Mouse (Mus musculus) intestine, embryonic 16.5 days (tissue): ENCODE results near the gene St3gal3. TPM values are rescaled to one million over a fixed set of nuclear protein-coding genes. Genes with fewer than 3 reads are reported as not detected.

Experiments
- ATAC-seq: fragments of 200-750 bp; cut with Nextera tagmentation; 2 replicates; pipeline ENCODE4 v1.8.0; 2017; ENCODE audit warnings: moderate TSS enrichment, moderate library complexity
- H3K27ac ChIP-seq: fragments of 300-500 bp; sonication (generic); 2 replicates; pipeline ENCODE4 v1.5.1; 2014; ENCODE audit warnings: mild to moderate bottlenecking, low read length
- H3K27me3 ChIP-seq: fragments of 300-500 bp; sonication (generic); replicated peaks from 2 replicates; pipeline ENCODE4 v1.6.1; 2014; ENCODE audit warnings: low read length, control low read depth, mixed read lengths; ENCODE audit not compliant: control insufficient read depth, insufficient read depth
- H3K36me3 ChIP-seq: fragments of 300-500 bp; sonication (generic); 2 replicates; pipeline ENCODE4 v1.6.1; 2014; ENCODE audit warnings: low read length, control low read depth; ENCODE audit not compliant: control insufficient read depth, insufficient read depth
- H3K4me1 ChIP-seq: fragments of 300-500 bp; sonication (generic); 2 replicates; pipeline ENCODE4 v1.6.1; 2014; ENCODE audit warnings: low read length, control low read depth, mixed read lengths; ENCODE audit not compliant: control insufficient read depth, insufficient read depth
- H3K4me2 ChIP-seq: fragments of 300-500 bp; sonication (generic); 2 replicates; pipeline ENCODE4 v1.6.1; 2014; ENCODE audit warnings: low read depth, low read length, control low read depth
- H3K4me3 ChIP-seq: fragments of 300-500 bp; sonication (generic); 2 replicates; pipeline ENCODE4 v1.5.1; 2014; ENCODE audit warnings: mild to moderate bottlenecking, low read length
- H3K9ac ChIP-seq: fragments of 300-500 bp; sonication (generic); 2 replicates; pipeline ENCODE4 v1.6.1; 2014; ENCODE audit warnings: low read depth, low read length
- H3K9me3 ChIP-seq: fragments of 300-500 bp; sonication (generic); 2 replicates; pipeline ENCODE4 v1.6.1; 2016; ENCODE audit warnings: low read length, control low read depth; ENCODE audit not compliant: control insufficient read depth
- WGBS: fragments of 180-500 bp; shearing (Covaris S2); extraction: QIAGEN DNeasy Blood & Tissue Kit; methylation state at CpG from one replicate; pipeline ENCODE4 v1.1.7; 2014; 5-methylcytosine and 5-hydroxymethylcytosine counted together
- polyA plus RNA-seq: library from polyadenylated mRNA; unstranded; fragments of >200 nt; fragmentation: Nextera tagmentation; extraction: Ambion mirVana; gene quantifications from 2 replicates; pipeline ENCODE4 v1.2.1, GENCODE M21; 2015

Gene St3gal3
- polyA plus RNA-seq, 1 experiment from 2014 or later: 8.6 TPM

GRCm38 (mm10) chr4:117964346-117965025 lies 170.2 kb downstream of the St3gal3 start:
- no peaks in the 10 kb centered on the region for H3K27me3 ChIP-seq
- ATAC-seq: no peak
- no peaks in the 10 kb centered on the region for H3K9me3 ChIP-seq
- H3K4me3 ChIP-seq: no peak overlapping the region
- H3K27ac ChIP-seq: no peak overlapping the region
- WGBS: 61% methylated on average over 14 of the region's 14 CpGs
- H3K4me2 ChIP-seq: no peak overlapping the region
- no peaks in the 10 kb centered on the region for H3K4me1 ChIP-seq
- H3K36me3 ChIP-seq: no peaks in the 10 kb centered on the region; the same call in 1 of the 2 replicates
- H3K9ac ChIP-seq: no peak overlapping the region

GRCm38 (mm10) chr4:117957492-117957891 lies 177.2 kb downstream of the St3gal3 start:
- peaks cover 4% of the 10 kb centered on the region; the same call in 1 of the 2 replicates for H3K36me3 ChIP-seq
- ATAC-seq: no peak
- no peak overlapping the region for H3K27ac ChIP-seq
- H3K9me3 ChIP-seq: no peaks in the 10 kb centered on the region
- H3K9ac ChIP-seq: no peak overlapping the region
- no peak overlapping the region for H3K4me3 ChIP-seq
- H3K4me2 ChIP-seq: no peak overlapping the region
- H3K4me1 ChIP-seq: no peaks in the 10 kb centered on the region
- WGBS: 48% methylated on average over 4 of the region's 4 CpGs
- H3K27me3 ChIP-seq: no peaks in the 10 kb centered on the region

GRCm38 (mm10) chr4:117947493-117947892 lies 187.2 kb downstream of the St3gal3 start:
- 73% methylated on average over 7 of the region's 7 CpGs for WGBS
- Histone ChIP-seq H3K9ac (no peak overlapping the region), H3K4me1 (no peaks in the 10 kb centered on the region), H3K9me3 (no peaks in the 10 kb centered on the region), H3K27me3 (no peaks in the 10 kb centered on the region), H3K4me3 (no peak overlapping the region), H3K36me3 (peaks cover 2% of the 10 kb centered on the region; the same call in 1 of the 2 replicates), H3K27ac (no peak overlapping the region), H3K4me2 (no peak overlapping the region)
- ATAC-seq: no peak

GRCm38 (mm10) chr4:117946639-117947305 lies 187.9 kb downstream of the St3gal3 start:
- 79% methylated on average over 11 of the region's 11 CpGs for WGBS
- no peaks in the 10 kb centered on the region for H3K36me3 ChIP-seq
- no peak for ATAC-seq
- no peaks in the 10 kb centered on the region for H3K9me3 ChIP-seq
- no peak overlapping the region for H3K4me2 ChIP-seq
- no peaks in the 10 kb centered on the region for H3K27me3 ChIP-seq
- H3K4me3 ChIP-seq: no peak overlapping the region
- no peak overlapping the region for H3K27ac ChIP-seq
- H3K4me1 ChIP-seq: no peaks in the 10 kb centered on the region
- no peak overlapping the region for H3K9ac ChIP-seq

DNA sequence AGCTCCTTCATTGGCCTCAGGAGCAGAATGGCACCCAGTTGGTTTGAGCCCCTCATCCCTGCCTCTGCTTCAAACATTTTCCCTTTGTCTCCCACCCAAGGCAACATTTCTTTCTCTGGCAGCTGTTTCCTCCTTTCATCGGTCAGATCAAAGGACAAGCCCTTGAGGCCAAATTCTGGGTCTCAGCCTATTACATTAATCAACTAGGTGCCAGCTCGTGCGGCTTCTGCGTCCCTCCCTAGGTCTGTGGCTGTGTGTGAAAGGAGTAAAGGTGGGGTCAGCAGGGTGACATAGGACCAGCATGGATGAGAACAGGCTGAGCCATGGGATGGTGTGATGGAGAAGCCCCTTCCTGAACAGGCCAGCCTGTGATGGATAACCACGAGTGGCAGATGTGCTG lies 191.4 kb downstream of the St3gal3 start:
- no peak overlapping the region for H3K27ac ChIP-seq
- H3K4me2 ChIP-seq: no peak overlapping the region
- H3K4me3 ChIP-seq: no peak overlapping the region
- ATAC-seq: no peak
- no peaks in the 10 kb centered on the region for H3K4me1 ChIP-seq
- H3K27me3 ChIP-seq: no peaks in the 10 kb centered on the region
- H3K9ac ChIP-seq: no peak overlapping the region
- H3K36me3 ChIP-seq: no peaks in the 10 kb centered on the region; the same call in 1 of the 2 replicates
- WGBS: 39% methylated on average over 5 of the region's 5 CpGs
- H3K9me3 ChIP-seq: no peaks in the 10 kb centered on the region

GRCm38 (mm10) chr4:117936964-117937363 lies 197.8 kb downstream of the St3gal3 start:
- peak; percentile 84 for ATAC-seq
- no peaks in the 10 kb centered on the region for H3K9me3 ChIP-seq
- H3K27ac ChIP-seq: no peak overlapping the region
- no peaks in the 10 kb centered on the region; the same call in 1 of the 2 replicates for H3K36me3 ChIP-seq
- no peak overlapping the region for H3K9ac ChIP-seq
- H3K4me1 ChIP-seq: no peaks in the 10 kb centered on the region
- H3K4me3 ChIP-seq: no peak overlapping the region
- 85% methylated on average over 5 of the region's 5 CpGs for WGBS
- no peaks in the 10 kb centered on the region for H3K27me3 ChIP-seq
- H3K4me2 ChIP-seq: no peak overlapping the region

DNA sequence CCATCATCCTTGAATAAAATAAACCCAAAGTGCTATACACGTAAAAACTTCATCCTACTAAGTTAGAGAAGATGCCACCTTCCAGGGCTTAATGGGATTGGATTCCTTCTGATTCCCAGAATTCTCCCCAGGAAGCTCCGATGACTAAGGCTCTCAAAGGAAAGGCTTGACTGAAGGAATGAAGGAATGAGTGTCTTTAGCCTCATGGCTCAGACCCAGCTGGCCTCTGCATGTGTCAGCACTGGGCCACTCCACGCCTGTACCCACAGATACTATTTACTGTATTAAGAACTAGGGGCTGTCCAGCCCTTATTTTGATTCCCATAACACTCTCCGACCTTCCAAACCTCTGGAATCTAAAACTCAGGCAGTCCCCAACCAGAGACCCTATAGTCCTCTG lies 200.6 kb downstream of the St3gal3 start:
- Histone ChIP-seq H3K9me3 (no peaks in the 10 kb centered on the region), H3K27me3 (no peaks in the 10 kb centered on the region; the same call in none of the 2 replicates), H3K27ac (no peak overlapping the region), H3K4me1 (peaks cover 8% of the 10 kb centered on the region), H3K4me3 (no peak overlapping the region), H3K9ac (no peak overlapping the region), H3K4me2 (no peak overlapping the region), H3K36me3 (no peaks in the 10 kb centered on the region)
- 85% methylated on average over 4 of the region's 4 CpGs for WGBS
- no peak for ATAC-seq

DNA sequence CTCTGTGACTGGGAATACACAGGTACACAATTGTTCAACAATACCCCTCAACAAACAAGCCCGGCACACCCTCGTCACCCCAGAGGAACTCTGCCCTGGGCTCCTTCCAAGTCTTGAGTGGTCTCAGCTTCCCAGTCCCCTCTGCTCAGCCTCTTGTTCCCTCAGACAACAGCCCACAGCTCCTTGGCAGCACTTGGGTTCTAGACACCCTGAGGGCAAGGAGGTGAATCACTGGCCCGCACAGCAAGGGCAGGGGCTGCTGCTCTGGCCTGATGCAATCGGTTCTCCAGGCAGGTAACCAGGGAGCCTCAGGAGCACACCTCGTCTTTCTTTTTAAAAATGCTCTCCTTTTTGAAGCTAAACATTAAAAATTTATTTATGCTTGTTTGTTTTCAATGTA lies 201.5 kb downstream of the St3gal3 start:
- no peak overlapping the region for H3K9ac ChIP-seq
- no peaks in the 10 kb centered on the region for H3K36me3 ChIP-seq
- H3K27me3 ChIP-seq: peaks cover 4% of the 10 kb centered on the region
- H3K4me2 ChIP-seq: no peak overlapping the region
- no peak overlapping the region for H3K27ac ChIP-seq
- no peak overlapping the region for H3K4me3 ChIP-seq
- no peaks in the 10 kb centered on the region for H3K9me3 ChIP-seq
- H3K4me1 ChIP-seq: peaks cover 12% of the 10 kb centered on the region
- WGBS: 83% methylated on average over 5 of the region's 5 CpGs
- ATAC-seq: no peak

- peak within 1 kb of the TSS; percentile 90 for H3K4me2 ChIP-seq
- peaks cover 28% of the 10 kb centered on the region for H3K4me1 ChIP-seq
- peaks cover 33% of the 10 kb centered on the region for H3K27me3 ChIP-seq
- no peaks in the 10 kb centered on the region for H3K36me3 ChIP-seq
- H3K9me3 ChIP-seq: no peaks in the 10 kb centered on the region
- peak within 1 kb of the TSS; percentile 69 for H3K9ac ChIP-seq
- peak; percentile 54 for ATAC-seq
- H3K4me3 ChIP-seq: peak within 1 kb of the TSS; percentile 55
- 0 out of 2 replicates have a peak within 1 kb of the TSS, but pooled peaks have one; percentile 21 for H3K27ac ChIP-seq
- WGBS: under 1% methylated on average over 33 of the region's 33 CpGs
Observed at GRCm38 (mm10) chr4:117929391-117929881, 205.3 kb downstream of the St3gal3 start, which contains the start of gene Artn. TSS of gene Artn (minus strand) at chr4:117929763.
